Mouse (Mus musculus): ENCODE data around the gene Rnase1.

- no peak for TF ChIP-seq CTCF (IDR thresholded peaks at IDR 0.05; ENCODE audit: borderline replicate concordance, control insufficient read depth, extremely low read depth, insufficient read depth, low read length, poor library complexity)
- no peak for TF ChIP-seq POLR2A (IDR thresholded peaks at IDR 0.05; ENCODE audit: control insufficient read depth, extremely low read depth, insufficient read depth, low read length, poor library complexity)
Observed at GRCm38 (mm10) chr14:51113916-51114560, 32.5 kb downstream of the Rnase1 start, which contains the start of gene Eddm3b.

All from thymus, adult 2 months (tissue).